Mouse (Mus musculus) yolk sac, embryonic 10.5 days (tissue): ENCODE results near the gene Ctsf.
"Not testable (repeated sequence)": the region's sequence is repeated elsewhere in the genome, so short reads cannot be mapped to it uniquely, and the experiment has no call there.

Experiments used
- DNase-seq: peaks from one replicate; pipeline ENCODE4 v3.0.0-alpha.2; 2017; ENCODE audit warnings: low spot score

Ctsf gene

DNA sequence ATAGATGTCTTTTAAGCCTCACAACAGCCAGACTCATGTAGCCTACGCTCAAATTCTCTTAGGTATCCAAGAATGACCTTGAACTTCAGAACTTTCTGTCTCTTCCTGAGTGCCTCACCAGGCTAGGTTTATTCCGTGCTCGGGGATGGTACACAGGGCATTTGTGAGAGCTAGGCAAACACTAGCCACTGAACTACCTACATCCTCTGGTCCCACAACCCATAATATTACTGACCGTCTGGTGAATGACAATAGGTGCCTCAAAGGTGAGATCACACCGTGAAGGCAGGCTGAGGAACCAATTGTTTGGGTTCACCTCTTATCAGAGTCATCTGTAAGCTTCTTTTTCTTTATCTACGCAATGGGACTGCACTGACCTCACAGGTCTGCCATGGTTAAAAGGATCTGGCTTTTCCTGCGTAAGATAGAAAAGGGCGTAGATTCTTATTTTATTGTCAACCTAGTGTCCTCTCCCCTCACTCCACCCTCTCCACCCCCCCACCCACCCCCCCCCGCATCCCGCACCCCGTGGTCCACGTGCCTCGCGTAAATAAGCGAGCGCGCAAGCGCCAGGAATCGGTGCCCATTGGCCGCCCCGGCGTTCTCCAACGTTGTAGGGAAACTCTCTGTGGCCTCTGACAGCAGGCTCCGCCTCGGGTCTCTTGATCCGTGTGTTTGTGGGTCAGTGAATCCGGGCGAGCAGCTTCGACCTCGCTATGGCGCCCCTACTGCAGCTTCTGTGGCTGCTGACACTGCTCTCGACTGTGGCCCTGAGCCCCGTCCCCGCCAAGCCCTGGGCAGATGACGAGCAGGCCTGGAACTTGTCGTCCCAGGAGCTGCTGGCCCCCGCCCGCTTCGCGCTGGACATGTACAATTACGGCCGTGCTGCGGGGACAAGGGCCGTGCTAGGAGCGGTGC, at the start of gene Ctsf:
Gene Ctsf (plus strand): TSS at position 579 of the 918 bp plus-strand sequence.
- DNase-seq: peak; percentile 82

DNA sequence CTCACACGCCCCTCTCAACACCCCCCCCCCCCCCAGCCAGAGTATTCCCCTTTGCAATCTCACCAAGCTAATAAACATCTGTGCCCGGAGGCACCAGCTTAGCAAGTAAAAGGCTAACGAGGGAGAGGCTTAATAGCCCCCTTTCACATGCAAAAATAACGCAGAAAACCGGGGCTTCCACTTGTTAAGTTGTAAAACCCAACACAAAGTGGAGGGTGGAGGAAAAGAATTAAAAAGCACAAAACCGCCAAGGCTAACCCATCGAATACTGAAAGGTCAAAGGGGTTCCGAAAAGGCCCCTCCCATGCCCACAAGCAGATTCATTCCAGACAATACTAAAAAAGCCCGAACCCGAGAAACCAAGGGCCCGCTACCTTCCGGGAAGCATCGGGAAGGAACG, 44.6 kb upstream of the Ctsf start:
- no peak for DNase-seq

DNA sequence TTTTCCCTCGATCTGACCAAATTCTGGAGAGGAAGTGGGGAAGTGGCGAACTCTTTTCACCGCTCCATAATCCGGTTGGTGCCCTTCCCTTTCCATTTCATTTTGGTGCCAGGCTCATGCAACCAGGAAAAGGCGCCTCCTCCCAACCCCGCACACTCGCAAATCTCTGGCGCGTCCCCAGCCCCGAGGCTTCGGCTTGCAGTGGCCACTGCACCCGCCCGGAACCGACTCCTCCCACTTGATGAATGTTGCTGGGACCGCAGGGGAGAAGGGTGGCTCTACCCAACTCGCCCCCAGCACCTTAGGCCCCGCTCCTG, 44.2 kb upstream of the Ctsf start:
- DNase-seq: no peak

DNA sequence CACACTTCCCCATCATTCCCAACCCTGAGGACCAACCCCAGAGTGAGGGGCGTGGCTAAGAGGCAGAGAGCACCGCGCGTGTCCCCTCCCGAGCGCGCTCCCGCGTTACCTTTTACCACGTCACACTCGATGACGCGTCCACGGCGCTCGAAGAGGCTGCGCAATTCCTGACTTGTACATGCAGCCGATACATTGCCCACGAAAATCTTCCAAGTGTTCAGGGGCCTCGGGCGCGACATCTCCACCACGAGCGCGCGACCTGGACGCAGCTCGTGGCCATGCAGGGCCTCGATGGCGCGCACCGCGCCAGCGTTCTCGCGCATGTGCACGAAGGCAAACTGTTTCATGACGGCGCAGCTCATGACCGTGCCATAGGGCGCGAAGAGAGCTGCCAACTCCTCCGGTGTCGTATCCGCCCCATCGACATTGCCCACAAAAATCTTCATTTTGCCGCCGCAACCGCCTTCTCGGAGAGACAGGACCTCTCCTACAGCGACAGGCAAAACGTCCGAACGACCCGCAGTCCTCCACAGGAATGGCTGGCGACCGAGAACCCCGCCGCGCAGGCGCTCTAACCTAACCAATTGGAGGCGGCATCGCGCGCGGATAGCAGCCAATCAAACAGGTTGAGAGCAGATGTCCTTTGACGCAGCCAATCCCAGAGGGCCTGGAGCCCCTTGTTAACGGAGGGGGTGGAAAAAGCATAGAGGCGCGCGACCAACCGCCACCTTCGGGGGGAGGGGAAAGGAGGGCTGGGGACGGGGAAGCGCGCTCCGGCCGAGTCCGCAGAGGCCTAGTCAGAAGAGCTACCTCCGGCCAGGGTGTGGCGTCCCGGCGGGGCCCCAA, 43.6 kb upstream of the Ctsf start, which contains the start of the genes Gm21992 and Rbm14:
Gene Gm21992 (minus strand): TSS at position 550 of the 846 bp plus-strand sequence.
Gene Rbm14 (minus strand): TSS at position 572 of the 846 bp plus-strand sequence.
- DNase-seq: peak; percentile 99

DNA sequence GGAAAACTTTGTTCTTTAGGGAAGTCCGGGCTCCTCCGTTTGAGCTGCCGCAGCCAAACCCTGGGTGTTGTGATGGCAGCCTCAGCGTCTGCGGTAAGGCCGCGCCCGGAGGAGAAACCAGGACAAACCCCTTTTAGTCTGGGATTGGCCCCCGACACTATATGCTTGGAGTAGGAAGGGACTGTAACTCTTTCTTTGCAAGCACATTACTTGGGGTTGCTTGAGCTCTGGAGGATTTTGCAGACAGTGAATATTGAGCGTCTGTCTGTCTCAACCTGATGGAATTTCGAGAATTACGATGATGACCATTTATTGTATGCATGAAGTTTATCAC, 43.1 kb upstream of the Ctsf start:
- DNase-seq: no peak

DNA sequence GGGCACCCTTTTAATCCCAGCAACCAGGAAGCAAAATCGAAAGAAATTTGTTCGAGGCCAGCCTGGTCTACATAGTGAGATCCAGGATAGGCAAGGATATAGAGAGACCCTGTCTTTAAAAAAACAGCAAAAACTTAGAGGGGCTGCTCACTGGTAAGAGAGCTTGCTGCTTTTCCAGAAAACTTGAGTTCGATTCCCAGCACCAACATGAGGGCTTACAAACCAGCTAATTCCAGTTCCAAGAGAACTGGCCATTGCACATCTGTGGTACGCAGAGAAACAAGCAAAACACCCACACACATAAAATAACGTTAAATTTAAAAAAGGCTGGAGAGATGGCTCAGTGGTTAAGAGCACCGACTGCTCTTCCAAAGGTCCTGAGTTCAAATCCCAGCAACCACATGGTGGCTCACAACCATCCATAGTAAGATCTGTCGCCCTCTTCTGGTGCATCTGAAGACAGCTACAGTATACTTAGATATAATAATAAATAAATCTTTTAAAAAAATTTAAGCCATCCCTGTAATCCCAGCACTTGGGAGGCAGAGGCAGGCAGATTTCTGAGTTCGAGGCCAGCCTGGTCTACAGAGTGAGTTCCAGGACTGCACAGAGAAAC, 42.5 kb upstream of the Ctsf start:
- DNase-seq: not testable (repeated sequence)

DNA sequence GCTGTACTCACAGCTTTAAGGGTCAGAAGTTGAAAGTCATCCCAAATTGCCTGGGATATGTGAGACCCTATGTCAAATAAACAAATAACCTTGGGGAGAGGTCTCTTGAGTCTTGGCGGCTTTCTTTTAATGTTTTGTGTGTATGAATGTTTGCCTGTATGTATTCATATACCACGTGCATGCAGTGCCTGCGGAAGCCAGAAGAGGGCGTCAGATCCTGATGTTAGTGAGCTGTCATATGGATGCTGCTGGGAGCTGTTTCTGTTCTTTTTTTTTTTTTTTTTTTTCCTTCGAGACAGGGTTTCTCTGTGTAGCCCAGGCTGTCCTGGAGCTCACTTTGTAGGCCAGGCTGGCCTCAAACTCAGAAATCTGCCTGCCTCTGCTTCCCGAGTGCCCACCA, 41.9 kb upstream of the Ctsf start:
- DNase-seq: no peak

DNA sequence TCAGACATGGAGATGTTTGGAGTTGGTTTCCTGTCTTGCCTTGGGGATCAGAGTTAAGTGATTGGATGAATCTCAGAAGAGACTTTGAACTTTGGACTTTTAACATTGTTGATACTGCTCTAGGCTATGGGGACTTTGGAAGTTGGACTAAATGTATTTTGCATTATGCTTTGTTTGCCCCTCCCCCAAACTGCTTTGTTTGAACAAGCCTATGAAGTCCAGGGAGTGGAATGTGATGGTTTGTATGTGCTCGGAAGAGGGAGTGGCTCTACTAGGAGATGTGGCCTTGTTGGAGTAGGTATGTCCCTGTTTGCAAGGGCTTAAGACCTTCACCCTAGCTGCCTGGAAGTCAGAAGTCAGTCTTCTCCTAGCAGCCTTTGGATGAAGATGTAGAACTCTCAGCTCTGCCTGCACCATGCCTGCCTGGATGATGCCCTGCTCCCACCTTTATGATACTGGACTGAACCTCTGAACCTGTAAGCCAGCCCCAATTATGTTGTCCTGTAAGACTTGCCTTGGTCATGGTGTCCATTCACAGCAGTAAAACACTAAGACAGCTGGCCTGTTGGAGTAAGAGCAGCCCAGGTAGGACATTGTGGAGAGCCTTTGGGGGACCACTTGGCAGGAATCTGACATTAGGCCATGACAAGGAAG, 37.6 kb upstream of the Ctsf start:
- DNase-seq: peak; percentile 85

DNA sequence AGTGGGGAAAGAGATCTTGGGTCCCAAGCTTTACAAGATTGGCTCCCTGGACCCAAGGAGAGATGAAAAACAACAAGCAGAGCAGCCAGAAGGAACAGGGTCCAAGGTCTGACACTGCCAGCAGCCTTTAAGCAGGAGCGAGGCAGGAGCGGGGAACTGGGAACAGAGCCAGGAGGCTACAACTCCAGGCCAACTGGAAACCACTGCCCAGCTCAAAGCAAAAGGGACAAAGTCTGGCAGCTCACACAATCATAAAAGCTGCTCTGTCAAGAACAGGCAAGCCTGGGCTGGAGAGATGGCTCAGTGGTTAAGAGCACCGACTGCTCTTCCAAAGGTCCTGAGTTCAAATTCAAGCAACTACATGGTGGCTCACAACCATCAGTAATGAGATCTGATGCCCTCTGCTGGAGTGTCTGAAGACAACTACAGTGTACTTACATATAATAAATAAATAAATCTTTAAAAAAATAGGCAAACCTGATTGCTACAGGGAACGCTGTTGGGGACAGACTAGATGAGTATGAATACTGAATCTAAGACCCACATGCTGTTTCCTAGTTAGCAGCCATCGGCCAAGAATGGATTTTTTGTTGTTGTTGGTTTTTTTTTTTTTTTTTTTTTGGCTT, 34.1 kb upstream of the Ctsf start:
- DNase-seq: peak; percentile 87

DNA sequence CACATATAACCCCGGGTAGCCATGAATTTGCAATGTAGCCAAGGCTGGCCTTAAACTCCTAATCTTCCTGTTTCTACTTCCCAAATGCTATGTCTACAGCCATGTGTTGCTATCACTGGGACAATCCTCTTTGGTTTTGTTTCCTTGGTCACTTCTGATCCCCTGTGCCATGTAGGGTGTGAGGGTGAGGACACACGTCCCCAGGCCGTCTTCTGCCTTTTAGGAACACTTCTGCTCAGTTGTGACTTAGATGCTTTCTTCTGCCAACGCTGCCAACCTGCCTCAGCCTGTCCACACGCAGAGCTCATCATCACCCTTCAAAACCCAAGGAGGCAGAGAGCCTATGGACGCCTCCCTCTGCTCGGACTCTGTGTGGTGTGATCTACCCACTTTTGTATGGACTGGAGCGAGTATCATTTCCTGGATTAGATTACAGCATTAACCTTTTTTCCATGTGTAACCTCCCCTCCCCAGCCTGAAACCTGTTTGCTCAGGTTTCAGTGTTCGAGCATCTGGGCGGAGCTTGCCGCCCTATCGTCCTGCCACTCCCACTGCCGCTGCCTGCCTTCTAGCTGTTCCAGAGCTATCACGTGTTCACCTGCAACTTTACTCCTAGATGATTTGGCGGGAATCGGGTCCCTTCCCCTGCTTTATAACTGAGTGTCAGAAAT, 26.4 kb upstream of the Ctsf start:
- DNase-seq: peak; percentile 56

DNA sequence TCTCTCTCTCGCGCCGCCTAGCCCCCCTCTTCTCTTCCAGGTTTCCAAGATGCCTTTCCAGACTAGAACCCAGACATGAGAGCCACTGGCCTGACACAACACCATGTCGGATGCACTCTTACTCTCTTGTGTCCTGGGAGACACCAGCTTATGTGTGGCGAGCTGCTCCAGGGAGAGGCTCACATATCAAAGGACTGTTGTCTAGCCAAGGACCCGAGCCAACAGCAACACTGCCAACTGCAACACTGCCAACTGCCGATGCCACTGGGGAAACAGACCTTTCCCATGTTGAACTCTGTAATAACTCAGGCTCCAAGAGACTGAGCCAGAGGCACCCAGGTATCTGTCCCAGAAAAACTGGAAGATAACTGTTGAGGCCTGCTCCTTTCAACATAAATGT, 25.8 kb upstream of the Ctsf start:
- DNase-seq: no peak

DNA sequence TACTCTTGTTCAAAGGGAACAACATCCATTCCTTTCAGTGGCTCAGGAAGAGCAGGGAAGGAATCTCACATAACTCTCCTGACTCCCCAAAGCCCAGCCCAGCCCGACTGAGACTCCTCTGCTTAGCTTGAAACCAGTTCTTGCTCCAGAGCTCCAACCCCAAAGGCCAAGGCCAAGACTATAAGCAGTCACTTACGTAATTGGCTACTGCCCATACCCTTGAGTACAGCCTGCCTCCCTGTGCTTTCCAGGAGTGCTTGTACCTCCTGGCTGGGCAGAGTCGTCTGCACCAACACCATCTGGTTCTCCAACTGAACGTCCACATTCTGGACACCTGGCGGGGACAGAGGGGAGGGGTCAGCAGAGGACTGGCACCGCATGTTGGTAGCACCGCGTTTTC, 21.0 kb upstream of the Ctsf start:
- no peak for DNase-seq

DNA sequence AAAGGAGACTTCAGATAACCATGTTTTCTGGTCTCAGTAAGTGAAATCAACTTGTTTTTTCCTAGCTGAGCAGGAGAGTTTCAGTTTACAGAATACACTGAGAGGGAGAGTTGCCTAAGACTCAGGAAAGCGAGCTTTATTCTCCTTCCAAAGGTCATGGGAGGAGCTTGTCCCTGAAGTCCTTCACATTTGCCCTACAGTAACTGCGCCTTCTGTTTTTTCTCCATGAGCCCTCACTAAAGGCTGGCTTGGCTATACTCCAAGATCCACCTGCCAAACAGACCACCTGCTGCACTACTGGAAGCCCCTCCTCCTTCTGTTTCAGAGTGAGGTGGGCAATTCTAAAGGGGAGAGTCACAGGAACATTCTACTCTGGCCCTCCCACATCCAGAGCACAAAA, 18.8 kb upstream of the Ctsf start:
- peak; percentile 61 for DNase-seq

DNA sequence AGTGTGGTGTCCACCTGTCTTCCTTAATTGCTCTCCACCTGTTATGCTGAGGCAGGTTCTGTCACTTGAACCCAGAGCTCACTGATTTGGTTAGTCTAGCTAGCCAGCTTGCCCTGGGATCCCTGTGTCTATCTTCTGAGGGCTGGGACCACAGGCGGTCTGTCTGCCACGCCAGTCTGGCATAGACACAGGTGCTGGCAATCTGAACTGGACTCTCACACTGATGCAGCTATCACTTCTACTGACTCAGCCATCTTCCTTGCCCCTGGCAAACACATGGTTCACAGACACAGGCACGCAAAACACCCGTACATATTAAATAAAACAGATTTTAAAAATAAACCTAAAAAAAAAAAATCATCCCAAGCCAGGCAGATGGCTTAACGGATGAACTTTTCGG, 17.9 kb upstream of the Ctsf start:
- DNase-seq: no peak

DNA sequence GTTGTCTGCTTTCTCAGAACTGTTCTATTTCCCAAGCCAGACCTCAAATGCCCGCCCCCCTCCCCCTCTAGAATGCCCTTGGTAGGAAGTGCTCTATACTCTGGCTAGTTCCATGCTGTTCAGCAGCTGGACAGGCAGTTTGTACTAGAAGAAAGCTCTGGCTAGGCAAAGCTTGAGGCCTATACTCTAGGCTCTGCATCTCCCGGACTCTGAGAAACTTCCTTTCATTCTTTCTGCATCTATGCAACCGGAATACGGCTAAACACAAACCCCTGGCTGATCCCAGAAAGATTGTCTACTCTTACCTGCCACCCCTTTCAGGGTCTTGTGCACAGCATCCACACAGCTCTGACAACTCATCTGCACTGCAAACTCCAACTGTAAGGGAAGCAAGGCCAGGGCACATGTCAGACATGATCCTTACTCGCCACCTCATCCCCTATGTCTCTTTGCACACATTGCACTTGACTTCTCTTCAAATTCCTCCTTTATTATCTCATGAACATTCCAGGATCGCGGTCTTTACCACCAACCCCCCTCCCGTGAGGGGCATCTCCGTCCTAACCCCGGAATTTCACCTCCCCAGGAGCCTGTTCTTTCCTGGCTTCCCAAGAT, 16.3 kb upstream of the Ctsf start:
- peak; percentile 27 for DNase-seq

DNA sequence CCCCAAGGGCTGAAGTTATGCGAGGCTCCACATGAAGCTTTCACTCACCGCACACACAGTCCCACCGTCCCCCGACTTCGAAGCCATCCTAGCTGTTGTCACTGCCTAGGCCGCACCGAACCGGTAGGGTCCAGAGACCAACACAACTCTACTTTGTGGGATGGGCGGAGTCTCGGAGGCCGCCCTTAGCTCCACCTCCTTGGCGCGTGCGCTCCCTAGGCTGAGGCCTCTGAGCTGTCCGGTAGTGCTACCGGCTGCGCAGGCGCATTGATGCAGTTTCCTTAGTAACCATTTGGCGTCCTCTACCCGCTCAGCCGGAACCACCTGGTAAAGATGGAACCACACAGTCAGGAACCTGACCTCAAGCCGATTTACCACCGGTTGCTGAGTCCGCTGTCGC, 15.8 kb upstream of the Ctsf start, which contains the start of the genes Ccs and Ccdc87:
Gene Ccs (minus strand): TSS at position 184 of the 400 bp plus-strand sequence.
Gene Ccdc87 (plus strand): TSS at position 218 of the 400 bp plus-strand sequence.
- DNase-seq: peak; percentile 94

DNA sequence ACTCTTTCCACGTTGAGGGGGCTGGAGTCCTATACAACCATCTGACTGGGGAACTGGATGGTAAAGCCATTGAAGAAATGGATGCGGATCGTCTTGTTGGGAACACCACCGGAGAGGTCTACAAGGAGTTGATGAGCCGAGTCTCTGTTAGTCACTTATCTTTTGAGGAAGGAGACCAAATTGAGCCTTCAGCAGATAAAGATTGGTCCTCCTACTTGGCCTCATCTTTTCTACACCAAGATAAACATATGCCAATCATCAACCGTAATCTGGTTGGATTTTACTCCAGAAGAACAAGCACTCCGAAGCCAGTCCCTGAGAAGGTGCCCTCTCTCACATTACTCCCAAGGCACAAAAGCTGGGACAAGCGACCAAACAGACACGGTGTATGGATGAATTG, 14.1 kb upstream of the Ctsf start:
- DNase-seq: no peak

DNA sequence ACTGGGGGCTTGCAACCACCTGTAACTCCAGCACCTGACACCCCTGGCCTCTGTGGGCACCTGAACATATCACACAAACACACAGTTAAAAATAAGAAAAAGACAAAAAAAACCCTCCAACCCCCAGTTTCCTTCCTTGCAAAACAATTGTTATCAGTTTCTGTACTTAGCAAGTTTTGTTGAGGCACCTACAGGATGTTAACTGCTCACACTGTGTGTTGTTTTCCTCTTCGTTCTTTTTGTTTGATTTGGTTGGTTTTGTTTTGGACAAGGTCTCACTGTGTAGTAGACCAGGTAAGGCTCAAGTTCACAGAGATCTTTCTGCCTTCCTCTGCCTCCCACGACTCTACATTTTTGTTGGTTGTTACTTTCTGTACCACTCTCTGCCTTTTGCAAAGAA, 12.3 kb upstream of the Ctsf start:
- DNase-seq: no peak

DNA sequence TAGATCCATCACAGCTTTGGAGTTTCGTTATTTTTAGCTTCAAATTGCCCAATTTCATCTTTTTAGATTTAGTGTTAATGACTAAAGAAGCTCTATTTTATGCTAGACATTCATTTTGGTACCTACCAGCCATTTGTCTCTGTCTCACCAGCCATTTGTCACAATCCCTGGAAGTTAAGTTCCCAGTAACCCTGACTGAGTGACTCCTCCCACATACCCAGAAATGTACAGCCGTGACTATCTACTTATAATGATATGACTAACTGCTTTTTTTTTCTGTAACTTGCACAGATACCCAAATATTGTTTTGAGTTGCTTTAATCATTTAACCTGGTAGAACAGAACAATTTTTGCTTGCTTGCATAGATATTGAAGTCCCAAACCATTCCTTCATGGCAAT, 9.1 kb upstream of the Ctsf start:
- no peak for DNase-seq

DNA sequence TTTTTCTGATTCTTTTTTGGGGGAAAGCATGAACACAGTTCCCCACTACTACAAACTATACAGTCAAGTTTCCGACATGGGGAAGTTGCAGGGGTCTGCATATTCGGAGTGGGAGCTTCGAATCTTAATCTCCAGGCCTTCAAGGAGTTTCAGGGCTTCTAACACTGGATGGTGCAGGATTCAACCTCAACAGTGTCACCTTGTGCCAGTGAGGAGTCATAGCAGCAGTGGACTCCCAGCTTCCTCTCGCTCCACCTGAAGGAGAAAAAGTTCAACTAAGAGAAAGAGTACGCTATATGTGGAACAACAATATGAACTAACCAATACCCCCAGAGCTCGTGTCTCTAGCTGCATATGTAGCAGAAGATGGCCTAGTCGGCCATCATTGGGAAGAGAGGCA, 7.4 kb upstream of the Ctsf start:
- no peak for DNase-seq

DNA sequence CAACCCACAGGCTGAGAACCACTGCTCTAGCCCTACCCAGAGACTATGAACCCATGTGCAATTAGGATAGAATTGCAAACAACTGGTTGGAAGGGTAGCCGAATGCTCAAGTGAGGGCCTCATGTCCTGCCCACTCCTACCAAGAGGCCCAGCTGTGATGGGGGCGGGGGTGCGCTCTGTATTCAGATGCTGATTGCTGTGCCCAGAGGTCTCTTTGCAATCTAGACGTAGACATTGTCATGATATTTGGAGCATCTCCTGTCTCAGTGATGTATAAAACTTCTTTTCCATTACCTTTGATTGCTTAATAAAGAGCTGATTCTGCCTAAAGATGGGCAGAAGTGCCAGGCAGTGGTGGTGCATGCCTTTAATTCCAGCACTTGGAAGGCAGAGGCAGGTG, 5.1 kb upstream of the Ctsf start:
- no peak for DNase-seq
